Mouse (Mus musculus) limb, embryonic 14.5 days (tissue): ENCODE results near the gene Itpr2. TPM values are rescaled to one million over a fixed set of nuclear protein-coding genes. Genes with fewer than 3 reads are reported as not detected.

Experiments used
- ATAC-seq: fragments of 200-750 bp; cut with Nextera tagmentation; 2 replicates; pipeline ENCODE4 v1.8.0; 2017; ENCODE audit warnings: low read depth, moderate number of reproducible peaks, moderate TSS enrichment; ENCODE audit not compliant: low FRiP score
- DNase-seq: peaks from one replicate; pipeline ENCODE4 v3.0.0-alpha.2; 2015; ENCODE audit warnings: low spot score
- H3K27ac ChIP-seq: fragments of 300-500 bp; sonication (generic); replicated peaks from 2 replicates; pipeline ENCODE4 v1.5.1; 2014; ENCODE audit warnings: low read depth, mild to moderate bottlenecking, low read length, moderate library complexity, mixed read lengths
- H3K27me3 ChIP-seq: fragments of 300-500 bp; sonication (generic); 2 replicates; pipeline ENCODE4 v1.6.1; 2014; ENCODE audit warnings: low read length, mixed read lengths; ENCODE audit not compliant: control insufficient read depth, insufficient read depth
- H3K36me3 ChIP-seq: fragments of 300-500 bp; sonication (generic); 2 replicates; pipeline ENCODE4 v1.6.1; 2014; ENCODE audit warnings: mild to moderate bottlenecking, low read length, moderate library complexity, mixed read lengths; ENCODE audit not compliant: control insufficient read depth, insufficient read depth
- H3K4me1 ChIP-seq: fragments of 300-500 bp; sonication (generic); 2 replicates; pipeline ENCODE4 v1.6.1; 2014; ENCODE audit warnings: antibody characterized with exemption, low read length, mixed read lengths; ENCODE audit not compliant: control insufficient read depth, insufficient read depth
- H3K4me2 ChIP-seq: fragments of 300-500 bp; sonication (generic); replicated peaks from 2 replicates; pipeline ENCODE4 v1.6.1; 2014; ENCODE audit warnings: low read depth, mild to moderate bottlenecking, low read length, moderate library complexity; ENCODE audit not compliant: severe bottlenecking
- H3K4me3 ChIP-seq: fragments of 300-500 bp; sonication (generic); replicated peaks from 2 replicates; pipeline ENCODE4 v1.5.1; 2014; ENCODE audit warnings: low read length
- H3K9ac ChIP-seq: fragments of 300-500 bp; sonication (generic); 2 replicates; pipeline ENCODE4 v1.6.1; 2014; ENCODE audit warnings: mild to moderate bottlenecking, low read depth, low read length, moderate library complexity; ENCODE audit not compliant: severe bottlenecking
- H3K9me3 ChIP-seq: fragments of 300-500 bp; sonication (generic); 2 replicates; pipeline ENCODE4 v1.6.1; 2016; ENCODE audit warnings: low read length; ENCODE audit not compliant: control insufficient read depth
- POLR2A ChIP-seq: fragments of 200-500 bp; IDR thresholded peaks from 2 replicates; pipeline ENCODE4 v1.8.0; 2012; ENCODE audit warnings: inconsistent platforms, mild to moderate bottlenecking, moderate library complexity, borderline replicate concordance; ENCODE audit not compliant: insufficient read depth, insufficient read length; ENCODE audit errors: extremely low read depth
- WGBS: fragments of 180-500 bp; shearing (Covaris S2); extraction: QIAGEN DNeasy Blood & Tissue Kit; methylation state at CpG from one replicate; pipeline ENCODE4 v1.1.7; 2014; 5-methylcytosine and 5-hydroxymethylcytosine counted together
- polyA plus RNA-seq, 2 experiments: library from polyadenylated mRNA; depleted of rRNA in 1 of 2; stranded (reverse) in 1 of 2; unstranded in 1 of 2; fragments of >200 nt; fragmentation: Nextera tagmentation in 1 of 2; extraction: Ambion mirVana in 1 of 2; gene quantifications; 2 replicates each; pipeline versions ENCODE4 v1.2.1 to v1.2.3; 2012 to 2014

The Itpr2 gene
- polyA plus RNA-seq, 2 experiments: 4.7 to 11.3 TPM

DNA sequence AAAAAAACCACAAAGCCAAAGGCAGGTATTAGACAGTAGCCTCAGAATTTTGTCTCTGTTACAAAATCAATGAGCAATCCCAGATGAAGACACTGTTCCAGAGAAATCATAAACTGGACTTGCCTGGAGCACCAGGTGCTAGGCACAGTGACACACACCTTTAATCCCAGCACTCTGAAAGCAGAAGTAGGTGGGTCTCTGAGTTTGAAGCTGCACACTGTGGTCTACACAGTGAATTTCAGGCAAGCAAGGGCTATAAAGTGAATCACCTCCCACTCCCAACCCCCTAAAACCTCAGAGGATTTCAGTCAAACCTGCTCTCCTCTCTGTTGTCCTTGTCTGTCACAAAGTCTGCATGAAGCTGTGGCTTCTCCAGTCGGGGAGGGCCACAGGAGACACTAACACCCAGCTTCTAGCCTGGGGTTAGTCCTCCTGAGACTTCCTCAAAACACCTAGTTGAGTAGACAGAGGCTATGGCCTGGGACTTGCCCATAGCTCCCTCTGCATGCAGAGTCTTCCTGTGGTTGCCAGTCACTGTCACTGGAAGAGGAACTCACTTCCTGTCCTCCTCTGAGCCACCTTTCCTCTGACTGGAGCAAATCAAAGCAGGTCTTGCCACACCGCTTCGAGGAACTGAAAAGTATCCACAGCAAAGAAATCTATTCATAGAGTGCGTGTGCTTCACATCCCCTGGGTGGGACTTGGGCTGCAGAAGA is 394.7 kb downstream of the Itpr2 start:
- TF ChIP-seq POLR2A: no peak
- Histone ChIP-seq H3K9ac (no peak overlapping the region), H3K36me3 (no peaks in the 10 kb centered on the region), H3K9me3 (no peaks in the 10 kb centered on the region), H3K4me2 (no peak overlapping the region), H3K27me3 (no peaks in the 10 kb centered on the region), H3K4me1 (peaks cover 15% of the 10 kb centered on the region), H3K27ac (no peak overlapping the region), H3K4me3 (no peak overlapping the region)
- ATAC-seq (no peak), DNase-seq (no peak)
- 84% methylated on average over 4 of the region's 4 CpGs for whole genome bisulfite sequencing

- peaks cover 5% of the 10 kb centered on the region; the same call in 1 of the 2 replicates for H3K4me1 ChIP-seq
- no peak overlapping the region for H3K27ac ChIP-seq
- no peak overlapping the region for H3K9ac ChIP-seq
- no peak overlapping the region for H3K4me2 ChIP-seq
- no peaks in the 10 kb centered on the region for H3K36me3 ChIP-seq
- H3K4me3 ChIP-seq: no peak overlapping the region
- TF ChIP-seq POLR2A: no peak
- 61% methylated on average over 15 of the region's 15 CpGs for WGBS
- ATAC-seq (no peak), DNase-seq (no peak)
- no peaks in the 10 kb centered on the region for H3K9me3 ChIP-seq
- H3K27me3 ChIP-seq: no peaks in the 10 kb centered on the region
Measured at GRCm38 (mm10) chr6:146083056-146083961, 418.7 kb downstream of the Itpr2 start.

- 92% methylated on average over 9 of the region's 9 CpGs for WGBS
- DNase-seq (no peak), ATAC-seq (no peak)
- H3K4me3 ChIP-seq: no peak overlapping the region
- no peak overlapping the region for H3K27ac ChIP-seq
- no peak for TF ChIP-seq POLR2A
- peaks cover 5% of the 10 kb centered on the region; the same call in 1 of the 2 replicates for H3K4me1 ChIP-seq
- no peaks in the 10 kb centered on the region for H3K27me3 ChIP-seq
- H3K4me2 ChIP-seq: no peak overlapping the region
- H3K9me3 ChIP-seq: no peaks in the 10 kb centered on the region
- no peaks in the 10 kb centered on the region for H3K36me3 ChIP-seq
- no peak overlapping the region for H3K9ac ChIP-seq
Measured at GRCm38 (mm10) chr6:146082476-146082875, 419.5 kb downstream of the Itpr2 start.

- H3K4me2 ChIP-seq: no peak overlapping the region
- no peak for TF ChIP-seq POLR2A
- no peak overlapping the region for H3K9ac ChIP-seq
- no peaks in the 10 kb centered on the region for H3K36me3 ChIP-seq
- DNase-seq (no peak), ATAC-seq (no peak)
- H3K9me3 ChIP-seq: no peaks in the 10 kb centered on the region
- H3K4me1 ChIP-seq: peaks cover 5% of the 10 kb centered on the region; the same call in 1 of the 2 replicates
- WGBS: 90% methylated on average over 8 of the region's 8 CpGs
- no peak overlapping the region for H3K27ac ChIP-seq
- H3K4me3 ChIP-seq: no peak overlapping the region
- no peaks in the 10 kb centered on the region for H3K27me3 ChIP-seq
Measured at GRCm38 (mm10) chr6:146081578-146081977, 420.4 kb downstream of the Itpr2 start.

DNA sequence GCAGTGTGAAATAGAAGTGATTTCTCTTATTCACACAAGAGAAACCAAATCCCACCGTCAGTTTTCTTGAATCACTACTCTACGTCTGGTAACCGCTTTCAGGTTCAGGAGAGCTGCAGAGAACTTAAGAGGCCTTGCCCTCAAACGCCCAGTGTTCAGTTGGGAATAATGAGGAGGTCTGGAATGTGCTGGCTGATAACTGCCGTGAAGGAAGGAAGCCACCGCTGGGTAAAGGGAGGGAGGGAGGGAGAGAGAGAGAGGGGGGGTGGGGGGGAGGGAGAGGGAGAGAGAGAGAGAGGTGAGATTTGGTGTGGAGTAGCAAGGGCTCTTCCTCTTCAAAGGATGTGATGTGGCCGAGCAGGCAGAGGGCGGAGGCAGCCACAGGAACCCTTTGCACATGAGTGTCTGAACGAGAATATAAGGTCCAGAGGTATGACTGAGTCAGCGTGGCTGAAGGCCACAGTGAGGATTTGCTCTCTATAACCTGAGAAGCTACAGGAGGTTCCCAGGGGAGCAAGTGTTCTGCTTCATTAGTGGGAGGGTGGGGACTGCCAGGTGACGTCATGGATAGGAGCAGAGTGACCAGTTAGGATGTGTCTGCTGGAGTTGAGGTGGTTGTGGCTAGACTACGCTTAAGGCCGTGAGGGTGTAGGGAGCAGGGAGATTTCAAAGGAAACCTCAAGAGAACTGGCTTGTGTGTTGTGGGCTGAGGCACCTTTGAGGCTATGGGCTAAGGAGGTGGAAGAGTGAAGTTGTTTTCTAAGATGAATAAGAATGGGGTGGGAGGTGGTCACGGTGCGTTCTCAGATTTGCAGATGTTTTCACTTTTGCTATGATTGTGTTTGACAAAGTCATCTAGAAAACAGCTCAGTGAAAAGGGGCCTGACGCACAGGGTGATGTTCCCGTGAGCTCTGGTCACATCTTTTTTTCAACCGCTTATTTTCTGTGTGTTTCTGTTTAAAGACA is 421.2 kb downstream of the Itpr2 start:
- H3K36me3 ChIP-seq: no peaks in the 10 kb centered on the region
- 53% methylated on average over 18 of the region's 18 CpGs for WGBS
- H3K9me3 ChIP-seq: no peaks in the 10 kb centered on the region
- no peak for DNase-seq
- no peak overlapping the region; the same call in 1 of the 2 replicates for H3K4me2 ChIP-seq
- no peak overlapping the region for H3K4me3 ChIP-seq
- no peaks in the 10 kb centered on the region for H3K27me3 ChIP-seq
- H3K27ac ChIP-seq: no peak overlapping the region
- no peak for ATAC-seq
- no peak overlapping the region for H3K9ac ChIP-seq
- TF ChIP-seq POLR2A: no peak
- H3K4me1 ChIP-seq: peaks cover 5% of the 10 kb centered on the region; the same call in 1 of the 2 replicates
